Mouse (Mus musculus) testis, adult 2 months (tissue): Measurements from ENCODE around the gene Prkn.

ENCODE experiments used
- CTCF ChIP-seq: fragments of 200-500 bp; IDR thresholded peaks from 2 replicates; pipeline ENCODE4 v1.5.1; 2012; ENCODE audit warnings: low read depth, mild to moderate bottlenecking, inconsistent platforms, low read length, moderate library complexity; ENCODE audit not compliant: control insufficient read depth, insufficient read depth, insufficient replicate concordance
- POLR2A ChIP-seq: fragments of 200-500 bp; IDR thresholded peaks from 2 replicates; pipeline ENCODE4 v1.6.1; 2012; ENCODE audit warnings: low read depth, mild to moderate bottlenecking, inconsistent platforms, low read length, moderate library complexity; ENCODE audit not compliant: control insufficient read depth

GRCm38 (mm10) chr17:11807280-11807679 lies 967.1 kb downstream of the Prkn start:
- TF ChIP-seq CTCF (no peak), POLR2A (no peak)
